Mouse (Mus musculus) liver, embryonic 11.5 days (tissue): Measurements from ENCODE around the gene Chchd5. TPM values are rescaled to one million over a fixed set of nuclear protein-coding genes. Genes with fewer than 3 reads are reported as not detected.

Experiments used
- ATAC-seq: fragments of 200-750 bp; cut with Nextera tagmentation; replicated peaks from 2 replicates; pipeline ENCODE4 v1.8.0; 2017; ENCODE audit warnings: moderate number of reproducible peaks, mild to moderate bottlenecking, moderate TSS enrichment, moderate library complexity; ENCODE audit not compliant: low FRiP score
- DNase-seq: peaks from one replicate; pipeline ENCODE4 v3.0.0-alpha.2; 2017; ENCODE audit warnings: low spot score
- H3K27ac ChIP-seq: fragments of 300-500 bp; sonication (generic); 2 replicates; pipeline ENCODE4 v1.5.1; 2014; ENCODE audit warnings: mild to moderate bottlenecking, low read depth, low read length, control low read depth
- H3K27me3 ChIP-seq: fragments of 300-500 bp; sonication (generic); replicated peaks from 2 replicates; pipeline ENCODE4 v1.6.1; 2014; ENCODE audit warnings: low read length, mixed read lengths; ENCODE audit not compliant: control insufficient read depth, insufficient read depth
- H3K36me3 ChIP-seq: fragments of 300-500 bp; sonication (generic); 2 replicates; pipeline ENCODE4 v1.6.1; 2014; ENCODE audit warnings: mild to moderate bottlenecking, low read length, moderate library complexity, mixed read lengths; ENCODE audit not compliant: control insufficient read depth, insufficient read depth
- H3K4me1 ChIP-seq: fragments of 300-500 bp; sonication (generic); replicated peaks from 2 replicates; pipeline ENCODE4 v1.6.1; 2014; ENCODE audit warnings: low read length, mixed read lengths; ENCODE audit not compliant: control insufficient read depth, insufficient read depth
- H3K4me2 ChIP-seq: fragments of 300-500 bp; sonication (generic); 2 replicates; pipeline ENCODE4 v1.6.1; 2014; ENCODE audit warnings: mild to moderate bottlenecking, control low read depth, moderate library complexity
- H3K4me3 ChIP-seq: fragments of 300-500 bp; sonication (generic); 2 replicates; pipeline ENCODE4 v1.5.1; 2014; ENCODE audit warnings: low read depth, low read length, control low read depth
- H3K9ac ChIP-seq: fragments of 300-500 bp; sonication (generic); 2 replicates; pipeline ENCODE4 v1.6.1; 2014; ENCODE audit warnings: low read depth, low read length, control low read depth
- H3K9me3 ChIP-seq: fragments of 300-500 bp; sonication (generic); 2 replicates; pipeline ENCODE4 v1.6.1; 2016; ENCODE audit warnings: low read length, inconsistent platforms, mixed read lengths; ENCODE audit not compliant: control insufficient read depth
- WGBS: fragments of 180-500 bp; shearing (Covaris S2); extraction: QIAGEN DNeasy Blood & Tissue Kit; methylation state at CpG from one replicate; pipeline ENCODE4 v1.1.7; 2014; 5-methylcytosine and 5-hydroxymethylcytosine counted together
- polyA plus RNA-seq: library from polyadenylated mRNA; unstranded; fragments of >200 nt; fragmentation: Nextera tagmentation; extraction: Ambion mirVana; gene quantifications from 2 replicates; pipeline ENCODE4 v1.2.1, GENCODE M21; 2014

Chchd5 gene
- polyA plus RNA-seq, result 18.6 and 19.5 TPM in 2 replicates

DNA sequence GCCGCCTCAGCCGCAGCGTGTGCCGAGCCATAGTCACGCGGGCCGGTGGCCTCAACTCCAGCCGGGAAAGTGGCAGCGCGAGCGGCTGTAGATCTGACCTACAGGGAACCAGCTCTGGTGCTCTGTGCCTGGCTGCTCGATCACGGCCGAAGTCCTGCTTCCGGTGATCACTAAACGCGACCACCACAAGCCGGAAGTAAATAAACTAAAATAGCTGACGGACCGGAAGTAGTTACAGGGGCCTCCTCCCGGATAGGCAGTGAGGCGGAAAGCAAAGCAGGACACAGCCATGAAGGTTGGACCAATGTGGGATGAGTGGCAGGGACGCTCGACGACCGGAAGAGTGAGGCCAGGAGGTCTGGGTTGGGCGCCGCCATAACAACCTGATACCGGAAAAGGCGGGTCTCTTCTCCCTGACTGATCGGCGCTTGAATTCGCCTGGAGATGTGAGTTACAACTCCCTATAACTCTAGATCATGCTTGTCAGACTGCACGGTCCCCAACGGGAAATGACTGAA lies at the start of gene Chchd5:
Gene Chchd5 (plus strand): TSS at position 289 of the 518 bp plus-strand sequence.
- Histone ChIP-seq H3K4me3 (peak within 1 kb of the TSS; percentile 64), H3K27me3 (no peaks in the 10 kb centered on the region), H3K4me1 (peaks cover 7% of the 10 kb centered on the region), H3K36me3 (peaks cover 48% of the 10 kb centered on the region), H3K9ac (peak within 1 kb of the TSS; percentile 88), H3K9me3 (peaks cover 5% of the 10 kb centered on the region; the same call in 1 of the 2 replicates), H3K4me2 (peak within 1 kb of the TSS; percentile 94), H3K27ac (peak within 1 kb of the TSS; percentile 86)
- WGBS, result under 1% methylated on average over 35 of the region's 35 CpGs
- DNase-seq, result peak; percentile 88
- peak; percentile 100 for ATAC-seq

DNA sequence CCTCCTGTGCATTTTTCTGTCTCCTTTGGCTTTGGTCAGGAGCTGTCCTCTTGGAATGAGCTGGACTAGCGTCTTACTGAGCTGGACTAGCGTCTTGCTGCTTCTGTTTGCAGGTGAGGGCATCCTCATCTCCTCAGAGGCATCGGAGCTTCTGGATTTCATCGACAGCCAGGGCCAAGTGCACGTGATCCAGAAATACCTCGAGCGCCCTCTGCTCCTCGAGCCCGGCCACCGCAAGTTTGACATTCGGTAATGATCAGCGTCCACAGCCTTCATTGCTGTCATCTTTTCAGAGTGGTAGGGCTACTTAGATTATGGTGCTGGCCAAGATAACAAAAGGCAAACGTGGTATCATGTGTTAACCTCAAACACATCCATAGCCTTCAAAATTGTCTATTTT lies 48.4 kb upstream of the Chchd5 start:
- no peaks in the 10 kb centered on the region for H3K27me3 ChIP-seq
- ATAC-seq (no peak), DNase-seq (no peak)
- no peak overlapping the region for H3K9ac ChIP-seq
- H3K4me2 ChIP-seq, result no peak overlapping the region
- 59% methylated on average over 13 of the region's 13 CpGs for WGBS
- H3K36me3 ChIP-seq, result peaks cover 7% of the 10 kb centered on the region; the same call in 1 of the 2 replicates
- H3K4me3 ChIP-seq, result no peak overlapping the region
- 0 out of 2 replicates have a peak, but pooled peaks cover 4% of the 10 kb centered on the region for H3K9me3 ChIP-seq
- H3K27ac ChIP-seq, result no peak overlapping the region
- no peaks in the 10 kb centered on the region for H3K4me1 ChIP-seq

DNA sequence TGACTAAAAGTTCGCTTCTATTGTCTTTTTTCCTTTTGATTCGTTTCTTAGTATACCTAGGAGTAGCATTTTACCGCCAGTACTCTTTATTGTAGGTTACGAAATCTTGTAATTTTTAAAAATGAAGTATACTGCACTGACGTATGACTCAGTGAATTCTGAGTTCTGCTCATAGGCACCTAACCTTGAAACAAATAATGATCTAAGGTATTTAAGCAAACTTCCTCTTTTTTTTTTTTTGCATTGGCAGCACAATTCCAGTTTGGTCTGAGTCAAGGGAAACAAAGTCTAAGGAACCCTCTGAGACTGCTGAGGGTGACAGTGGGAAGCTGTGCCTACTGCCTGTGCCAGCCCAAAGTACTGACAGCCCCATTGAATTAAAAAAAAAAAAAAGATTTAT lies 46.0 kb upstream of the Chchd5 start:
- Histone ChIP-seq H3K9ac (no peak overlapping the region), H3K27ac (no peak overlapping the region), H3K4me1 (0 out of 2 replicates have a peak, but pooled peaks cover 2% of the 10 kb centered on the region), H3K36me3 (peaks cover 7% of the 10 kb centered on the region; the same call in 1 of the 2 replicates), H3K4me3 (no peak overlapping the region), H3K9me3 (0 out of 2 replicates have a peak, but pooled peaks cover 4% of the 10 kb centered on the region), H3K27me3 (no peaks in the 10 kb centered on the region), H3K4me2 (no peak overlapping the region)
- WGBS, result 87% methylated on average over 5 of the region's 5 CpGs
- DNase-seq (no peak), ATAC-seq (no peak)

DNA sequence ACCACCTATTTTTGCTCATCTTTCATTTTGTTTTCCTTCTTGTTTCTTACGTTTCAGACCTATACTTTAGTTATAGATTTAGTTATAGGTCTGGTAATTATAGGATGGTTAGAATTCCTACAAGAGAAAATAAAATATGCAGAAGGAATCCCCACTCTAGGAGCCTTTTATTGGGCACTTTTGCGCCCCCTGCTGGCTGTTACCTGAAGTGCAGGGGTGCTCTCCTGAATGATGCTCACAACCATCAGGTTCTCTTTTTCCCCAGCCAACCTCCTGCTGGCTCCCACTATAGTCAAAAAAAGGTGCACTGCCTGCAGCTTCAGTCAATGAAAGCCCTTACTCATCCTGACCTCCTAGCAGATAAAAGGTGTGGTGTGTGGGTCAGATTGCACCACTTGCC lies 44.5 kb upstream of the Chchd5 start:
- peaks cover 7% of the 10 kb centered on the region; the same call in 1 of the 2 replicates for H3K36me3 ChIP-seq
- no peak overlapping the region for H3K9ac ChIP-seq
- no peaks in the 10 kb centered on the region for H3K27me3 ChIP-seq
- no peak overlapping the region for H3K4me3 ChIP-seq
- WGBS, result 46% methylated on average over 2 of the region's 2 CpGs
- H3K9me3 ChIP-seq, result 0 out of 2 replicates have a peak, but pooled peaks cover 4% of the 10 kb centered on the region
- ATAC-seq (no peak), DNase-seq (no peak)
- no peak overlapping the region for H3K4me2 ChIP-seq
- 0 out of 2 replicates have a peak, but pooled peaks cover 2% of the 10 kb centered on the region for H3K4me1 ChIP-seq
- H3K27ac ChIP-seq, result no peak overlapping the region

DNA sequence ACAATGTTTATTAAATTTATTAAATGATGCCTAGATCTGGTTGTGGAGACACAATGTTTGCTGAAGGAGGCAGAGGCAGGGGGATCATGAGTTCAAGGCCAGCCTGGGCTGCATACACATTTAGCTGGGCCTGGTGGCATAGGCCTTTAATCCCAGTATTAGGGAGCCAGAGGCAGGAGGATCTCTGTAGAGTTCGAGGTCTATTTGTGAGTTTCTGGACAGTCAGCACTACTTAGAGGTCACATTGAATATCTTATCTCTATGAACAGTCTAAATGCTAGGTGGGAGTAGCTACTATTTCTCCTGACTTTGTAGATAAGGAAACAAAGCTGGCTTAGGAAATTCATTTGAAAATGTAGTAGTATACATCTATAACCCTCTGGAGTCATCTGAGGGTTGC lies 42.0 kb upstream of the Chchd5 start:
- no peak overlapping the region for H3K4me3 ChIP-seq
- H3K4me2 ChIP-seq, result no peak overlapping the region
- ATAC-seq (no peak; the same call in 1 of the 2 replicates), DNase-seq (no peak)
- peaks cover 7% of the 10 kb centered on the region; the same call in 1 of the 2 replicates for H3K36me3 ChIP-seq
- H3K4me1 ChIP-seq, result 0 out of 2 replicates have a peak, but pooled peaks cover 2% of the 10 kb centered on the region
- 0 out of 2 replicates have a peak, but pooled peaks cover 4% of the 10 kb centered on the region for H3K9me3 ChIP-seq
- H3K27me3 ChIP-seq, result no peaks in the 10 kb centered on the region
- no peak overlapping the region for H3K9ac ChIP-seq
- 61% methylated on average over 1 of the region's 1 CpGs for WGBS
- no peak overlapping the region for H3K27ac ChIP-seq

DNA sequence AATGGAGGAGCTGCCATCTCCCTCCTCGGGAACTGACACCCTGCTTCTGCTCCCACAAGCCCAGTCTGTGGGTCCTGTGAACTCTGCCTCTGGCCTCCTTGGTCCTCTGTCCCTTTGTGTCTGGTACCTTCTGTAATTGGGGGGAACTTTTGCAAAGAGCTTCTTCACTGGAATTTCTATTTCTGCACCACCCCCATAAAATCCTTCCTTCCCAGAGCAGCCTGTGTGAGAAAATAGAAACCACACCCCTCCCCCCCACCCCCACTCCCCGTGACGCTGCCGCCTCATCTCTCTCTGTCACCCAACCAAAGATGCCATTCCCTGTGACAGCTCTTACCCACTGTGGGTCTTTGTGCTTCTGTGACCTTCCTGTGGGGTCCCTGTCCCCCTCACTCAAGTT lies 39.1 kb upstream of the Chchd5 start:
- H3K27me3 ChIP-seq, result no peaks in the 10 kb centered on the region
- no peak overlapping the region for H3K4me3 ChIP-seq
- DNase-seq (no peak), ATAC-seq (no peak)
- H3K36me3 ChIP-seq, result peaks cover 7% of the 10 kb centered on the region; the same call in 1 of the 2 replicates
- H3K9me3 ChIP-seq, result 0 out of 2 replicates have a peak, but pooled peaks cover 3% of the 10 kb centered on the region
- H3K4me1 ChIP-seq, result 0 out of 2 replicates have a peak, but pooled peaks cover 2% of the 10 kb centered on the region
- H3K4me2 ChIP-seq, result no peak overlapping the region
- 72% methylated on average over 4 of the region's 4 CpGs for WGBS
- H3K9ac ChIP-seq, result no peak overlapping the region
- H3K27ac ChIP-seq, result no peak overlapping the region

DNA sequence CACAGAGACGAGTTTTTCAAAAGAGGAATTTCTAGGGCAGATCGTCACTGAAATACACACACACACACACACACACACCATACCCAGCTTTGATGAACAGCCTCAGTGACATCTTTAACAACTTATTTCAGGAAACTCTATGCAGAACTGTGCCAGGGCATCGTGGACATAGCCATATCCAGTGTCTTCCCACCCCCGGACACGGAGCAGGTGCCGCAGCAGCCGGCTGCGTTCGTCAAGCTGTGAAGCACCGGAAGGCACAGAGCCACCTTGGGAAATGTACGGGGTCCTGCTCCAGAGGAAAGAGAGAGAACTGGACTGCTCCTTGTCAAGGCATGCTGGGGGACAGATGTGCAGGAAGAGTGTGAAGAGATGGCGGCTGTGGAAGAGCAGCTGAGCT lies 36.7 kb upstream of the Chchd5 start:
- 93% methylated on average over 12 of the region's 12 CpGs for WGBS
- H3K27me3 ChIP-seq, result no peaks in the 10 kb centered on the region
- H3K9me3 ChIP-seq, result no peaks in the 10 kb centered on the region
- 0 out of 2 replicates have a peak, but pooled peaks cover 5% of the 10 kb centered on the region for H3K36me3 ChIP-seq
- ATAC-seq (no peak), DNase-seq (no peak)
- no peak overlapping the region for H3K9ac ChIP-seq
- no peaks in the 10 kb centered on the region for H3K4me1 ChIP-seq
- no peak overlapping the region for H3K4me2 ChIP-seq
- H3K4me3 ChIP-seq, result no peak overlapping the region
- no peak overlapping the region for H3K27ac ChIP-seq

DNA sequence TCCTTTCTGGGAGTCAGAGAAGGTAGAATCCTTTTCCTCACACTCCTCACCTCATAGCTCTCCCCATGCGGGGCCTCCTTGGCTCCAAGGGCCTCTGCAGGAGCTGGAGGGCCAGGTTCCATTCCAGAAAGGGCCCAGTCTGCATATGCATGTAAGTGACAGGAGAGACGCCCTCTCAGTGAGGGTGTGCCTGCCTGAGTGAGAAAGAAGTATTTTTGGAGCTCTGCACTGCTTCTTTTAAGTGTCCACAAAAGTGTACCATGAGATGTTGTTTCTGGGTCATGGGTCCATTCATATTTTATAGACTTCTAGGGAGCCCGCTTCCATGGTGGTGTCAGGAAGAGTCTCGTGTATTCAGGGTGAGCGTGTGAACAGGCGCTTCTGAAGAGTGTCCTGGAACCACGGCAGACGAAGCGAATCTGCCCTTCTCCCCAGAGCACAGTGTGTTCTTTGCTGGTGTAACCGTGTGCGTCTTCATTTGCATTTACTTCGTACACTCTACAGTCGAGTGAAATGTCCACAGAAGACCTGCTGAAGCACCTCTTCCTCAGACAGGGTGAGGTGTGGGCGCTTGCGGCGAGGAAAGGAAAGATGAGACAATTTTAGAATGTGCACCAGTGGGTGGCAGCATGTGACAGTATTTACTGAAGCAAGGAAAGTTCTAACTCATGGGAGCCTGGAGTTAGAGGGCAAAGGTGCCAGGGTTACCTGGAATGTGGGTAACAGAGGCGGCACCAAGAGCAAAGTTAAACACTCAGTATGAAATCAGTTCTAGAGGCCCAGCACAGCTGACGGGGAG lies 35.4 kb upstream of the Chchd5 start:
- Histone ChIP-seq H3K4me3 (no peak overlapping the region), H3K4me1 (no peaks in the 10 kb centered on the region), H3K36me3 (0 out of 2 replicates have a peak, but pooled peaks cover 5% of the 10 kb centered on the region), H3K4me2 (no peak overlapping the region), H3K9me3 (no peaks in the 10 kb centered on the region), H3K9ac (no peak overlapping the region), H3K27me3 (no peaks in the 10 kb centered on the region), H3K27ac (no peak overlapping the region)
- WGBS, result 82% methylated on average over 18 of the region's 18 CpGs
- DNase-seq (no peak), ATAC-seq (no peak)
